Mouse (Mus musculus): ENCODE measurements at regions not wholly inside any gene's neighbourhood (a gene's known extent, or its start where the extent isn't known, plus 50 kb on each side); places are given as distances from the start of the nearest gene placed in this dataset.

GRCm38 (mm10) chr13:57231666-57232065 is 335.9 kb upstream of the Trpc7 start:
- Histone ChIP-seq H3K27ac (ENCODE audit: insufficient read depth, low read length) (no peak overlapping the region), H3K4me3 (ENCODE audit: insufficient read depth, low read length) (no peak overlapping the region), H3K4me1 (ENCODE audit: control insufficient read depth, insufficient read depth, low read length) (no peaks in the 10 kb centered on the region)
- no peak for TF ChIP-seq CTCF (IDR thresholded peaks at IDR 0.05; ENCODE audit: extremely low read depth, insufficient read depth, low read length)
- no peak for TF ChIP-seq POLR2A (IDR thresholded peaks at IDR 0.05; ENCODE audit: extremely low read depth, insufficient read depth, low read length)

- Histone ChIP-seq H3K4me1 (ENCODE audit: control insufficient read depth, insufficient read depth, low read length) (no peaks in the 10 kb centered on the region), H3K27ac (ENCODE audit: insufficient read depth, low read length) (no peak overlapping the region), H3K4me3 (ENCODE audit: insufficient read depth, low read length) (no peak overlapping the region)
- TF ChIP-seq CTCF (IDR thresholded peaks at IDR 0.05; ENCODE audit: extremely low read depth, insufficient read depth, low read length) (no peak), POLR2A (IDR thresholded peaks at IDR 0.05; ENCODE audit: extremely low read depth, insufficient read depth, low read length) (no peak)
Measured at GRCm38 (mm10) chr13:57230253-57230652, 334.5 kb upstream of the Trpc7 start.

GRCm38 (mm10) chr13:57221092-57221491 is 325.3 kb upstream of the Trpc7 start:
- Histone ChIP-seq H3K27ac (ENCODE audit: insufficient read depth, low read length) (no peak overlapping the region), H3K4me3 (ENCODE audit: insufficient read depth, low read length) (no peak overlapping the region), H3K4me1 (ENCODE audit: control insufficient read depth, insufficient read depth, low read length) (no peaks in the 10 kb centered on the region)
- no peak for TF ChIP-seq CTCF (IDR thresholded peaks at IDR 0.05; ENCODE audit: extremely low read depth, insufficient read depth, low read length)
- no peak for TF ChIP-seq POLR2A (IDR thresholded peaks at IDR 0.05; ENCODE audit: extremely low read depth, insufficient read depth, low read length)

- Histone ChIP-seq H3K4me3 (ENCODE audit: insufficient read depth, low read length) (no peak overlapping the region), H3K27ac (ENCODE audit: insufficient read depth, low read length) (no peak overlapping the region), H3K4me1 (ENCODE audit: control insufficient read depth, insufficient read depth, low read length) (peaks cover 1% of the 10 kb centered on the region; the same call in 1 of the 2 replicates)
- TF ChIP-seq POLR2A (IDR thresholded peaks at IDR 0.05; ENCODE audit: extremely low read depth, insufficient read depth, low read length) = no peak
- TF ChIP-seq CTCF (IDR thresholded peaks at IDR 0.05; ENCODE audit: extremely low read depth, insufficient read depth, low read length) = no peak
Measured at GRCm38 (mm10) chr13:57216161-57216560, 320.4 kb upstream of the Trpc7 start.

GRCm38 (mm10) chr13:57212251-57212650 is 316.5 kb upstream of the Trpc7 start:
- H3K27ac ChIP-seq (ENCODE audit: insufficient read depth, low read length) = no peak overlapping the region
- no peak overlapping the region for H3K4me3 ChIP-seq (ENCODE audit: insufficient read depth, low read length)
- H3K4me1 ChIP-seq (ENCODE audit: control insufficient read depth, insufficient read depth, low read length) = peaks cover 1% of the 10 kb centered on the region; the same call in 1 of the 2 replicates
- TF ChIP-seq CTCF (IDR thresholded peaks at IDR 0.05; ENCODE audit: extremely low read depth, insufficient read depth, low read length) = no peak
- TF ChIP-seq POLR2A (IDR thresholded peaks at IDR 0.05; ENCODE audit: extremely low read depth, insufficient read depth, low read length) = no peak

GRCm38 (mm10) chr13:57191195-57191594 is 295.4 kb upstream of the Trpc7 start:
- TF ChIP-seq POLR2A (IDR thresholded peaks at IDR 0.05; ENCODE audit: extremely low read depth, insufficient read depth, low read length) (no peak), CTCF (IDR thresholded peaks at IDR 0.05; ENCODE audit: extremely low read depth, insufficient read depth, low read length) (no peak)
- no peak overlapping the region for H3K4me3 ChIP-seq (ENCODE audit: insufficient read depth, low read length)
- H3K27ac ChIP-seq (ENCODE audit: insufficient read depth, low read length) = no peak overlapping the region
- H3K4me1 ChIP-seq (ENCODE audit: control insufficient read depth, insufficient read depth, low read length) = no peaks in the 10 kb centered on the region

- Histone ChIP-seq H3K4me1 (ENCODE audit: control insufficient read depth, insufficient read depth, low read length) (no peaks in the 10 kb centered on the region), H3K27ac (ENCODE audit: insufficient read depth, low read length) (no peak overlapping the region), H3K4me3 (ENCODE audit: insufficient read depth, low read length) (no peak overlapping the region)
- TF ChIP-seq CTCF (IDR thresholded peaks at IDR 0.05; ENCODE audit: extremely low read depth, insufficient read depth, low read length) (no peak), POLR2A (IDR thresholded peaks at IDR 0.05; ENCODE audit: extremely low read depth, insufficient read depth, low read length) (no peak)
Measured at GRCm38 (mm10) chr13:57189246-57189645, 293.5 kb upstream of the Trpc7 start.

- Histone ChIP-seq H3K4me3 (ENCODE audit: insufficient read depth, low read length) (no peak overlapping the region), H3K4me1 (ENCODE audit: control insufficient read depth, insufficient read depth, low read length) (no peaks in the 10 kb centered on the region), H3K27ac (ENCODE audit: insufficient read depth, low read length) (no peak overlapping the region)
- TF ChIP-seq POLR2A (IDR thresholded peaks at IDR 0.05; ENCODE audit: extremely low read depth, insufficient read depth, low read length) = no peak
- TF ChIP-seq CTCF (IDR thresholded peaks at IDR 0.05; ENCODE audit: extremely low read depth, insufficient read depth, low read length) = no peak
Measured at GRCm38 (mm10) chr13:57186168-57186567, 290.4 kb upstream of the Trpc7 start.

- Histone ChIP-seq H3K4me1 (ENCODE audit: control insufficient read depth, insufficient read depth, low read length) (no peaks in the 10 kb centered on the region; the same call in 1 of the 2 replicates), H3K4me3 (ENCODE audit: insufficient read depth, low read length) (no peak overlapping the region), H3K27ac (ENCODE audit: insufficient read depth, low read length) (no peak overlapping the region)
- TF ChIP-seq CTCF (IDR thresholded peaks at IDR 0.05; ENCODE audit: extremely low read depth, insufficient read depth, low read length) = no peak
- TF ChIP-seq POLR2A (IDR thresholded peaks at IDR 0.05; ENCODE audit: extremely low read depth, insufficient read depth, low read length) = no peak
Measured at GRCm38 (mm10) chr13:57170180-57170579, 274.4 kb upstream of the Trpc7 start.

GRCm38 (mm10) chr13:57169621-57170020 is 273.8 kb upstream of the Trpc7 start:
- TF ChIP-seq POLR2A (IDR thresholded peaks at IDR 0.05; ENCODE audit: extremely low read depth, insufficient read depth, low read length) (no peak), CTCF (IDR thresholded peaks at IDR 0.05; ENCODE audit: extremely low read depth, insufficient read depth, low read length) (no peak)
- Histone ChIP-seq H3K4me1 (ENCODE audit: control insufficient read depth, insufficient read depth, low read length) (no peaks in the 10 kb centered on the region; the same call in 1 of the 2 replicates), H3K4me3 (ENCODE audit: insufficient read depth, low read length) (no peak overlapping the region), H3K27ac (ENCODE audit: insufficient read depth, low read length) (no peak overlapping the region)

Data from cortical plate, adult 2 months (tissue).